Mouse (Mus musculus) E14TG2a.4 (cell line): ENCODE results near the gene Thrb.
A peak's percentile ranks its signal among the peaks of the same experiment; 100 is the strongest.

Experiments used
- H3K27me3 ChIP-seq: 2 replicates; pipeline ENCODE4 v1.6.1; 2014; ENCODE audit warnings: low read length, control low read depth; ENCODE audit not compliant: insufficient read depth
- H3K36me3 ChIP-seq: 2 replicates; pipeline ENCODE4 v1.6.1; 2014; ENCODE audit warnings: low read length, control low read depth; ENCODE audit not compliant: insufficient read depth
- H3K4me1 ChIP-seq: replicated peaks from 2 replicates; pipeline ENCODE4 v1.6.1; 2014; ENCODE audit warnings: low read depth, low read length, control low read depth
- H3K4me3 ChIP-seq: replicated peaks from 2 replicates; pipeline ENCODE4 v1.5.1; 2014; ENCODE audit warnings: mild to moderate bottlenecking, low read length
- H3K9me3 ChIP-seq: 2 replicates; pipeline ENCODE4 v1.6.1; 2014; ENCODE audit warnings: low read length, control low read depth
- CTCF ChIP-seq: conservative IDR thresholded peaks from 2 replicates; pipeline ENCODE4 v1.5.1; 2014; ENCODE audit warnings: low read length
- NANOG ChIP-seq: IDR thresholded peaks from 2 replicates; pipeline ENCODE4 v1.6.1; 2014; ENCODE audit warnings: borderline replicate concordance, low read length, mixed read lengths
- POU5F1 ChIP-seq: IDR thresholded peaks from 2 replicates; pipeline ENCODE4 v1.6.1; 2014; ENCODE audit warnings: low read length, borderline replicate concordance

Thrb gene

DNA sequence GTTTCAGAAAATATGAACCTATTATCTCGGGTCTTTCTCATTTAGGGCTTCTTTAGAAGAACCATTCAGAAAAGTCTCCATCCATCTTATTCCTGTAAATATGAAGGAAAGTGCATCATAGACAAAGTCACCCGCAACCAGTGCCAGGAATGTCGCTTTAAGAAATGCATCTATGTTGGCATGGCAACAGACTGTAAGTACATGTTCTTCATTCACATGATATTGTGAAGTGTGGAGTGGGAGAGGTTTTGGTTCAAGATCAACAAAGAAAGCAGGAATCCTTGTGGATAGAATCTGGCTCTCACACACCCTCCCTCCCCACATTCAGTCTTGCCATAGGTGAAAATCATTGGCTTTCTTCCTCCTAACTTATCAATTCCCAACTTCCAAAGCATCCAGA is 348.5 kb downstream of the Thrb start:
- no peaks in the 10 kb centered on the region for H3K36me3 ChIP-seq
- H3K4me3 ChIP-seq: no peak overlapping the region
- no peaks in the 10 kb centered on the region for H3K4me1 ChIP-seq
- no peak for TF ChIP-seq CTCF
- no peak for TF ChIP-seq NANOG
- TF ChIP-seq POU5F1: no peak
- H3K9me3 ChIP-seq: no peaks in the 10 kb centered on the region
- H3K27me3 ChIP-seq: no peaks in the 10 kb centered on the region

DNA sequence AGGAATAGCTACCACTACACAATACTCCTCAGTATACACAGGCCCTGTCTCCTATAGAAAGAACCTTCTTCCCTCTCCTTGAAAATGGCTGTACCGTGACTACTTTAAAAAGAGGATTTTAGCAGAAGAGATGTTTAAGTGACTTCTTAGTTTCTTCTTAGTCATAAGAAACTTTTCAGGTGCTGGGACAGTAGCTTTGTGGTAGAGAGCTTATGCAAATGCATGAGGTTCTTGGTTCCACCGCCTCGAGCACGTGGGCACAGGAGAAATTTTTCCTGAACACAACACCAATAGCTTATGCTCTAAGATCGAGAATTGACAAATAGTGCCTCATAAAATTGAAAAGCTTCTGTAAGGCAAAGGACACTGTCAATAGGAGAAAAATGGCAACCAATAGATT is 356.5 kb downstream of the Thrb start:
- Histone ChIP-seq H3K36me3 (no peaks in the 10 kb centered on the region), H3K4me1 (no peaks in the 10 kb centered on the region), H3K9me3 (no peaks in the 10 kb centered on the region), H3K4me3 (no peak overlapping the region), H3K27me3 (no peaks in the 10 kb centered on the region)
- no peak for TF ChIP-seq CTCF
- no peak for TF ChIP-seq NANOG
- no peak for TF ChIP-seq POU5F1

DNA sequence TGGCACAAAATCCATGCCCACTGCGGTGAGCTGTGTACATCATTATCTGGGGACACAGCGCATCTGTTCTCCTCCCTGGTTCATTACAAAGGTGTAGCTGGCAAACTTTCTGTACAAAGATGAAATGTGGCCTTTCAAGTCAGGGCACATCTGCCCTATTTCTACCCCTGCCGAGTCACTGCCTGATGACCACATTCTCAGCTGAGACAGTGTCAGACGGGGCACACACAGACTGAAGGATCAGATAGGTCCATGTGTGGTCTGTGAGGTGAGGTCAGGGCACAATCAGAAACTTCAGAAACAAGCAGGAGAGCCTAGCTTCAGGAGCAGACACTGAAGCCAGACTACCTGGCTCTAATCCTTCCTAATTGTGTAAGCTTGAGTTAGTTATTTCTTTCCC is 360.1 kb downstream of the Thrb start:
- no peaks in the 10 kb centered on the region for H3K27me3 ChIP-seq
- H3K9me3 ChIP-seq: no peaks in the 10 kb centered on the region
- no peak overlapping the region for H3K4me3 ChIP-seq
- H3K4me1 ChIP-seq: no peaks in the 10 kb centered on the region
- TF ChIP-seq NANOG (no peak), CTCF (no peak), POU5F1 (no peak)
- no peaks in the 10 kb centered on the region for H3K36me3 ChIP-seq

DNA sequence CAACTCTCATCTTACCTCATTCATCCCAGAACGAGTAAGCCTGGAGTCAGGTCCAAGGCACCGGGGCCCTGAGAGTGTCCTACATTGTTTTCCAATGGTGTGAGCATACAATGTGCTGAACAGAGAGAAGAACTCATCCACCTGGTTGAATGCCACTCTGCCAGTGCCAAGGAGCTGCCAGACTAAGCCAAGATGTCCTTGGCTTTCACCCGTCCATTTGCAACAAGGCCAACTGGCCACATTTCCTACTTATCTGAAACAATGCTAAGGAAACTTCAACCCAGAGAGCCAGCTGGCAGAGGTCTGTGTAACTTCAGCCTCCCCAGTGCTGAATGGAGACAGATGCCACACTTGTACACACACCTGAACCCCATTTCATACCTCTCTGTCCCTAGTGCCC is 360.6 kb downstream of the Thrb start:
- no peak for TF ChIP-seq CTCF
- TF ChIP-seq POU5F1: no peak
- no peak for TF ChIP-seq NANOG
- Histone ChIP-seq H3K4me3 (no peak overlapping the region), H3K36me3 (no peaks in the 10 kb centered on the region), H3K9me3 (no peaks in the 10 kb centered on the region), H3K27me3 (no peaks in the 10 kb centered on the region), H3K4me1 (no peaks in the 10 kb centered on the region)

DNA sequence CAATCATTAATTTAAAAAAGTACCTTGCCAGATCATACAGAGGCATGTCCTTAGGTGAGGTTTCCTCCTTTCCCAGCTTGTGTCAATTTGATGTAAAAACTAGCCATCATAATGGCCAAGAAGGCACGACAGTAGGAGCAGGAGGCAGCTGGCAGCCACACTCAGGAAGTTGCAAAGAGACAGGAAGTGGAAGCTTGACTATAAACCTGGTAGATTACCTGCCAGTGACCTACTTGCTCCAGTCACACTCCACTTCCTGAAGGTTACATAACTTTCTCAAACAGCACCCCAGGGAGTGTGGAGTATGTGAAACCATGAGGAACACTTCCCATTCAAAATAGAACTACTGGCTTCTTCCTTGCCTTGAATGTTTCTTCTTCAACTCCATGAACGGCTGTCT is 361.7 kb downstream of the Thrb start:
- Histone ChIP-seq H3K4me1 (no peaks in the 10 kb centered on the region), H3K9me3 (no peaks in the 10 kb centered on the region), H3K36me3 (no peaks in the 10 kb centered on the region), H3K4me3 (no peak overlapping the region), H3K27me3 (no peaks in the 10 kb centered on the region)
- no peak for TF ChIP-seq CTCF
- no peak for TF ChIP-seq POU5F1
- TF ChIP-seq NANOG: no peak

DNA sequence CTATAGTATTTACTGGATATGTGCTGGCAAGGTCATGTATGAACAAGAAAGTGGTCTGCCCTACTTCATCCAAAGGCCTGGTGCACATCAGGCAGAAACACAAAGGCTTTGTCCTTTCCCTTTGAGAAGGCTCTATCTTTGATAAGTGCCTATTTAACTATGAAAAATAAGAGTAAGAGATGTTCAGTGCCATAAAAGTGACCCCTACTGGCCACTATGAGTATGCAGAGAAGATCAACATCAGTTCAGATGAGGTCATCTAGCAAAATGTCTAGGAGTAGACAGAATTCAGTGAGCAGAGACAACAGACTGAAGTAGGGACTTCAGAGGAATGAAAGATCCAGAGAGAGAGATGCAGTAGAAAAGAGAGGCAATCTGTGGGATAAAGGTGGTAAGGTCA is 362.3 kb downstream of the Thrb start:
- Histone ChIP-seq H3K27me3 (no peaks in the 10 kb centered on the region), H3K4me3 (no peak overlapping the region)

DNA sequence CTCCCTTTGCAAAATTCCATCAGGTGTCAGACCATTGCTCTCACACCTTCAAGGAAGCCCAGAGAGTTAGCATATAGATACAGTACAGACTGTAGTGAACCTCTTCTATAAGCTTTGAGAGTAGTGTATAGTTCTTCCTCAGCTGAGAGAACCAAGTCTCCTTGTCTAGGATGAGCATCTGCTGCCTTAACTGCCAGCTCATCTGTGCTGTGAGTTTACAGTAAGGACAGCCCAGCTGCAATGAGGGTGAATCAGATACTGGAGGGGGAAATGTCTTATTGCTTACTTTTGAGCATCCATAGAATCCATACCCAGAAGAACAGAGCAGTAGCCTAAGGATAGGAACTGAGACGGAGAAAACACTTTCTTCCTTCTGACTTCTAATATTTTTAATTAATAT is 367.8 kb downstream of the Thrb start:
- TF ChIP-seq POU5F1 (no peak), CTCF (no peak), NANOG (no peak)
- Histone ChIP-seq H3K4me3 (no peak overlapping the region), H3K27me3 (no peaks in the 10 kb centered on the region), H3K36me3 (no peaks in the 10 kb centered on the region), H3K4me1 (0 out of 2 replicates have a peak, but pooled peaks cover 3% of the 10 kb centered on the region), H3K9me3 (no peaks in the 10 kb centered on the region)

More for the DNA sequence above, 362.3 kb downstream of the Thrb start:
- no peak for TF ChIP-seq POU5F1
- TF ChIP-seq CTCF: peak; percentile 2; the same call in 1 of the 2 replicates
- no peaks in the 10 kb centered on the region for H3K4me1 ChIP-seq
- no peaks in the 10 kb centered on the region for H3K36me3 ChIP-seq
- no peaks in the 10 kb centered on the region for H3K9me3 ChIP-seq

DNA sequence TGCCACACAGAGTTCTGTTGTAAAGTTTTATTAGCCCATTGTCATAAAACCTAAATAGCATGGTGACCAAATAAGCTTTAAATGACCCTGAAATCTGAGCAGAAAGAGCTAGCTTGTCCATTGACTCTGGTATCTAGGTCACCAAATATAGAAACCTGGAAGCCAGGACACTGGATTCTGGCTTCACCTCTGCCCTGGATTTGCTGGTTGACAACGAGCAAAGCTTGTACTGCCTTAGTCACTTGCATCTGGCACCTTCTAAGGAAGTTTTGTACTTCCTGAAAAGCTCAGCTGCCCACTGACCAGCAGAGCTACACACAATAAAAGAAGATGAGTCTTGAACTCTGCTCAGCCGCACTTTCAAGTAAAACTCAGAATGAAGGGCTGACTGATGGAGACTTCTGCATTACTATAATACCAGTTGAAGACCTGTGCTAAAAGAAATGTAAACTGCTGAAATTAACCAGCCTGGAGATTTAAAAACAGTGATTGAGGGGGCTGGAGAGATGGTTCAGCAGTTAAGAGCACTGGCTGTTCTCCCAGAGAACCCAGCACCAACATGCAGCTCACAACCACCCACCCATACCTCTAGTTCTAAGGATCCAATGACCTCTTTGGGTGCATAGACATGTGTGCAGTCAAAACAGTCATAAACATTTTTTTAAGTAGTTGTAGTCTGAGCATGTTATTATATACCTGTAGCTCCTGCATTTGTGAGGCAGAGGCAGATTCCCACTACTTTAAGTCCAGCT is 369.3 kb downstream of the Thrb start:
- Histone ChIP-seq H3K36me3 (no peaks in the 10 kb centered on the region), H3K27me3 (no peaks in the 10 kb centered on the region), H3K4me1 (0 out of 2 replicates have a peak, but pooled peaks cover 8% of the 10 kb centered on the region), H3K9me3 (no peaks in the 10 kb centered on the region), H3K4me3 (no peak overlapping the region)
- no peak for TF ChIP-seq NANOG
- TF ChIP-seq POU5F1: no peak
- TF ChIP-seq CTCF: no peak

DNA sequence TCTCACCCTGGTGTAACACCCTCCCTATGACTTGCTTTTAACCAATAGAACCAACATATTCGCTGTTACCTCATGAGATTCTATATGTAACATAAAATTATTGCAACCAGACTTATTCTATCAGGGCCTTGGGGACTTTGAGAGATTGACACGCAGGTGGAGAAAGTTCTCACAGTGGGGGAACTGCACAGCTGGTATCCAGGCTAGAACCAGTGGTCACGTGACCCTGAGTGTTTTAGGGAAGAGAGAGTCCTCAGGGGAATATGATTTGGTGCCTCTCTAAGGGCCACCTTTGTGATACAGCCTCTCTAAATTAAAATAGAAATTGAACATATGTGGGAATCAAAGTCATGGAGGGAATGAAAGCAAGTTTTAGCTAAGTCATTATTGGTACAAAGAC is 371.9 kb downstream of the Thrb start:
- Histone ChIP-seq H3K36me3 (no peaks in the 10 kb centered on the region), H3K27me3 (no peaks in the 10 kb centered on the region), H3K4me1 (0 out of 2 replicates have a peak, but pooled peaks cover 17% of the 10 kb centered on the region), H3K9me3 (no peaks in the 10 kb centered on the region), H3K4me3 (no peak overlapping the region)
- no peak for TF ChIP-seq NANOG
- TF ChIP-seq POU5F1: no peak
- TF ChIP-seq CTCF: no peak
